Mouse (Mus musculus): ENCODE measurements around the gene Atp6v1fnb. TPM values are rescaled to one million over a fixed set of nuclear protein-coding genes. Genes with fewer than 3 reads are reported as not detected.

Gene Atp6v1fnb
- polyA plus RNA-seq, 1 experiment from 2014 or later = not detected

Other genes starting within 250 kb of the Atp6v1fnb start
- gene Hilpda, start 198.9 kb upstream of the Atp6v1fnb start, polyA plus RNA-seq (2015; fragmentation: Nextera tagmentation; extraction: Ambion mirVana) = 23.4 and 25.4 TPM in 2 replicates
- gene Fam71f2, start 191.8 kb upstream of the Atp6v1fnb start, polyA plus RNA-seq (2015; fragmentation: Nextera tagmentation; extraction: Ambion mirVana) = 0.29 TPM in 1 of 2 replicates, not detected in the other
- not detected in 2 replicates for gene Fam71f1, start 152.3 kb upstream of the Atp6v1fnb start, polyA plus RNA-seq (2015; fragmentation: Nextera tagmentation; extraction: Ambion mirVana)
- 403 and 405 TPM in 2 replicates for gene Calu, start 123.4 kb upstream of the Atp6v1fnb start, polyA plus RNA-seq (2015; fragmentation: Nextera tagmentation; extraction: Ambion mirVana)
- 0.62 and 0.76 TPM in 2 replicates for gene Opn1sw, start 83.0 kb upstream of the Atp6v1fnb start, polyA plus RNA-seq (2015; fragmentation: Nextera tagmentation; extraction: Ambion mirVana)
- gene Ccdc136, start 75.1 kb upstream of the Atp6v1fnb start, polyA plus RNA-seq (2015; fragmentation: Nextera tagmentation; extraction: Ambion mirVana) = 21.6 and 22.7 TPM in 2 replicates
- 38.3 and 50.0 TPM in 2 replicates for gene Flnc, start 38.2 kb upstream of the Atp6v1fnb start, polyA plus RNA-seq (2015; fragmentation: Nextera tagmentation; extraction: Ambion mirVana)
- 197 and 199 TPM in 2 replicates for gene Atp6v1f, start 3.7 kb upstream of the Atp6v1fnb start, polyA plus RNA-seq (2015; fragmentation: Nextera tagmentation; extraction: Ambion mirVana)
- gene Kcp, start 36.5 kb downstream of the Atp6v1fnb start, polyA plus RNA-seq (2015; fragmentation: Nextera tagmentation; extraction: Ambion mirVana) = 9.2 and 9.5 TPM in 2 replicates
- gene Irf5, start 55.2 kb downstream of the Atp6v1fnb start, polyA plus RNA-seq (2015; fragmentation: Nextera tagmentation; extraction: Ambion mirVana) = 5.4 and 5.7 TPM in 2 replicates
- gene Tnpo3, start 138.4 kb downstream of the Atp6v1fnb start, polyA plus RNA-seq (2015; fragmentation: Nextera tagmentation; extraction: Ambion mirVana) = 63.5 and 66.4 TPM in 2 replicates
- 2.8 and 3.3 TPM in 2 replicates for gene Tspan33, start 222.8 kb downstream of the Atp6v1fnb start, polyA plus RNA-seq (2015; fragmentation: Nextera tagmentation; extraction: Ambion mirVana)